Mouse (Mus musculus) embryonic facial prominence, embryonic 11.5 days (tissue): ENCODE measurements around the gene Angel2. TPM values are rescaled to one million over a fixed set of nuclear protein-coding genes. Genes with fewer than 3 reads are reported as not detected.
"Not testable (repeated sequence)": the region's sequence is repeated elsewhere in the genome, so short reads cannot be mapped to it uniquely, and the experiment has no call there.

Experiments used
- ATAC-seq: fragments of 200-750 bp; cut with Nextera tagmentation; replicated peaks from 2 replicates; pipeline ENCODE4 v1.8.0; 2017; ENCODE audit warnings: low read depth; ENCODE audit not compliant: insufficient number of reproducible peaks, low FRiP score, low TSS enrichment
- DNase-seq: peaks from one replicate; pipeline ENCODE4 v3.0.0-alpha.2; 2015; ENCODE audit warnings: low spot score
- H3K27ac ChIP-seq: fragments of 300-500 bp; sonication (generic); replicated peaks from 2 replicates; pipeline ENCODE4 v1.5.1; 2014; ENCODE audit warnings: mild to moderate bottlenecking, low read depth, low read length, control low read depth
- H3K27me3 ChIP-seq: fragments of 300-500 bp; sonication (generic); 2 replicates; pipeline ENCODE4 v1.6.1; 2014; ENCODE audit warnings: mild to moderate bottlenecking, low read length, moderate library complexity, mixed read lengths; ENCODE audit not compliant: control insufficient read depth, insufficient read depth
- H3K36me3 ChIP-seq: fragments of 300-500 bp; sonication (generic); replicated peaks from 2 replicates; pipeline ENCODE4 v1.6.1; 2014; ENCODE audit warnings: low read depth, mild to moderate bottlenecking, low read length, moderate library complexity, mixed read lengths; ENCODE audit not compliant: control insufficient read depth, insufficient read depth
- H3K4me1 ChIP-seq: fragments of 300-500 bp; sonication (generic); 2 replicates; pipeline ENCODE4 v1.6.1; 2014; ENCODE audit warnings: low read length, mixed read lengths; ENCODE audit not compliant: control insufficient read depth, insufficient read depth
- H3K4me2 ChIP-seq: fragments of 300-500 bp; sonication (generic); 2 replicates; pipeline ENCODE4 v1.6.1; 2014; ENCODE audit warnings: low read depth, mild to moderate bottlenecking, control low read depth, low read length, moderate library complexity
- H3K4me3 ChIP-seq: fragments of 300-500 bp; sonication (generic); 2 replicates; pipeline ENCODE4 v1.5.1; 2014; ENCODE audit warnings: low read depth, low read length, control low read depth
- H3K9ac ChIP-seq: fragments of 300-500 bp; sonication (generic); replicated peaks from 2 replicates; pipeline ENCODE4 v1.6.1; 2014; ENCODE audit warnings: mild to moderate bottlenecking, control low read depth, low read length
- H3K9me3 ChIP-seq: fragments of 300-500 bp; sonication (generic); replicated peaks from 2 replicates; pipeline ENCODE4 v1.6.1; 2016; ENCODE audit warnings: mild to moderate bottlenecking, low read length, inconsistent platforms, mixed read lengths; ENCODE audit not compliant: control insufficient read depth
- WGBS: fragments of 180-500 bp; shearing (Covaris S2); extraction: QIAGEN DNeasy Blood & Tissue Kit; methylation state at CpG from one replicate; pipeline ENCODE4 v1.1.7; 2014; 5-methylcytosine and 5-hydroxymethylcytosine counted together
- polyA plus RNA-seq: library from polyadenylated mRNA; unstranded; fragments of >200 nt; fragmentation: Nextera tagmentation; extraction: Ambion mirVana; gene quantifications from 2 replicates; pipeline ENCODE4 v1.2.1, GENCODE M21; 2014

Gene Angel2
- polyA plus RNA-seq: 53.6 and 57.7 TPM in 2 replicates

- H3K9ac ChIP-seq, DNase-seq, H3K27ac ChIP-seq, H3K4me2 ChIP-seq, H3K27me3 ChIP-seq, H3K4me1 ChIP-seq, H3K36me3 ChIP-seq, H3K4me3 ChIP-seq, H3K9me3 ChIP-seq, ATAC-seq: not testable (repeated sequence)
- WGBS: 76% methylated on average over 3 of the region's 3 CpGs
Observed at GRCm38 (mm10) chr1:190924812-190925211, at the start of gene Angel2. TSS of gene Angel2 (plus strand) at chr1:190925112.

GRCm38 (mm10) chr1:190875751-190876150 is 49.2 kb upstream of the Angel2 start:
- ATAC-seq: no peak
- no peak overlapping the region for H3K27ac ChIP-seq

GRCm38 (mm10) chr1:190880638-190881037 is 44.3 kb upstream of the Angel2 start:
- 76% methylated on average over 6 of the region's 6 CpGs for whole genome bisulfite sequencing
- Histone ChIP-seq H3K27me3 (no peaks in the 10 kb centered on the region), H3K4me3 (no peak overlapping the region), H3K4me1 (no peaks in the 10 kb centered on the region), H3K9me3 (no peaks in the 10 kb centered on the region), H3K4me2 (no peak overlapping the region), H3K36me3 (no peaks in the 10 kb centered on the region; the same call in 1 of the 2 replicates), H3K9ac (no peak overlapping the region), H3K27ac (no peak overlapping the region)
- no peak for ATAC-seq
- no peak for DNase-seq

More at GRCm38 (mm10) chr1:190875751-190876150, 49.2 kb upstream of the Angel2 start:
- Histone ChIP-seq H3K4me2 (no peak overlapping the region), H3K36me3 (no peaks in the 10 kb centered on the region), H3K4me1 (no peaks in the 10 kb centered on the region), H3K9ac (no peak overlapping the region), H3K27me3 (no peaks in the 10 kb centered on the region), H3K4me3 (no peak overlapping the region), H3K9me3 (no peaks in the 10 kb centered on the region)
- DNase-seq: no peak
- 96% methylated on average over 6 of the region's 6 CpGs for WGBS

- Histone ChIP-seq H3K27ac (no peak overlapping the region), H3K36me3 (no peaks in the 10 kb centered on the region; the same call in 1 of the 2 replicates), H3K9me3 (no peaks in the 10 kb centered on the region), H3K4me1 (no peaks in the 10 kb centered on the region), H3K27me3 (no peaks in the 10 kb centered on the region), H3K4me2 (no peak overlapping the region), H3K9ac (no peak overlapping the region), H3K4me3 (no peak overlapping the region)
- WGBS: 3% methylated on average over 2 of the region's 2 CpGs
- DNase-seq: peak; percentile 84
- ATAC-seq: no peak
Observed at GRCm38 (mm10) chr1:190881422-190881821, 43.5 kb upstream of the Angel2 start.

- Histone ChIP-seq H3K9ac (no peak overlapping the region), H3K36me3 (no peaks in the 10 kb centered on the region; the same call in 1 of the 2 replicates), H3K4me1 (no peaks in the 10 kb centered on the region), H3K4me2 (no peak overlapping the region), H3K9me3 (no peaks in the 10 kb centered on the region), H3K4me3 (no peak overlapping the region), H3K27me3 (no peaks in the 10 kb centered on the region), H3K27ac (no peak overlapping the region)
- ATAC-seq (no peak), DNase-seq (no peak)
- WGBS: 93% methylated on average over 4 of the region's 4 CpGs
Observed at GRCm38 (mm10) chr1:190886014-190886413, 38.9 kb upstream of the Angel2 start.

GRCm38 (mm10) chr1:190888031-190888430 is 36.9 kb upstream of the Angel2 start:
- 89% methylated on average over 2 of the region's 2 CpGs for whole genome bisulfite sequencing
- Histone ChIP-seq H3K36me3 (no peaks in the 10 kb centered on the region; the same call in 1 of the 2 replicates), H3K27ac (no peak overlapping the region), H3K4me1 (no peaks in the 10 kb centered on the region), H3K9ac (no peak overlapping the region), H3K4me3 (no peak overlapping the region), H3K4me2 (no peak overlapping the region), H3K27me3 (no peaks in the 10 kb centered on the region), H3K9me3 (no peaks in the 10 kb centered on the region)
- ATAC-seq (no peak), DNase-seq (no peak)

GRCm38 (mm10) chr1:190888646-190889045 is 36.3 kb upstream of the Angel2 start:
- H3K9ac ChIP-seq: no peak overlapping the region
- H3K4me1 ChIP-seq: no peaks in the 10 kb centered on the region
- 89% methylated on average over 16 of the region's 16 CpGs for WGBS
- H3K36me3 ChIP-seq: no peaks in the 10 kb centered on the region; the same call in 1 of the 2 replicates
- no peak overlapping the region for H3K4me2 ChIP-seq
- DNase-seq (no peak), ATAC-seq (no peak)
- no peak overlapping the region for H3K27ac ChIP-seq
- no peak overlapping the region for H3K4me3 ChIP-seq
- H3K9me3 ChIP-seq: no peaks in the 10 kb centered on the region
- no peaks in the 10 kb centered on the region for H3K27me3 ChIP-seq

GRCm38 (mm10) chr1:190893559-190894167 is 31.2 kb upstream of the Angel2 start:
- H3K27ac ChIP-seq: no peak overlapping the region
- DNase-seq (no peak), ATAC-seq (no peak)
- H3K9ac ChIP-seq: no peak overlapping the region
- WGBS: 87% methylated on average over 6 of the region's 6 CpGs
- no peaks in the 10 kb centered on the region for H3K27me3 ChIP-seq
- no peak overlapping the region for H3K4me2 ChIP-seq
- H3K36me3 ChIP-seq: no peaks in the 10 kb centered on the region
- H3K4me3 ChIP-seq: no peak overlapping the region
- H3K4me1 ChIP-seq: no peaks in the 10 kb centered on the region
- no peaks in the 10 kb centered on the region for H3K9me3 ChIP-seq
